Mouse (Mus musculus) neural tube, embryonic 10.5 days (tissue): ENCODE data around the gene Tuba8.

Experiments
- DNase-seq: peaks from one replicate; pipeline ENCODE4 v3.0.0-alpha.2; 2017; ENCODE audit warnings: low spot score; ENCODE audit errors: extremely low spot score

Gene Tuba8

GRCm38 (mm10) chr6:121210149-121210925 lies at the start of gene Tuba8:
TSS of gene Tuba8 (plus strand) at chr6:121210696.
- peak; percentile 62 for DNase-seq

GRCm38 (mm10) chr6:121162616-121163015 lies 47.9 kb upstream of the Tuba8 start:
- DNase-seq, result no peak

DNA sequence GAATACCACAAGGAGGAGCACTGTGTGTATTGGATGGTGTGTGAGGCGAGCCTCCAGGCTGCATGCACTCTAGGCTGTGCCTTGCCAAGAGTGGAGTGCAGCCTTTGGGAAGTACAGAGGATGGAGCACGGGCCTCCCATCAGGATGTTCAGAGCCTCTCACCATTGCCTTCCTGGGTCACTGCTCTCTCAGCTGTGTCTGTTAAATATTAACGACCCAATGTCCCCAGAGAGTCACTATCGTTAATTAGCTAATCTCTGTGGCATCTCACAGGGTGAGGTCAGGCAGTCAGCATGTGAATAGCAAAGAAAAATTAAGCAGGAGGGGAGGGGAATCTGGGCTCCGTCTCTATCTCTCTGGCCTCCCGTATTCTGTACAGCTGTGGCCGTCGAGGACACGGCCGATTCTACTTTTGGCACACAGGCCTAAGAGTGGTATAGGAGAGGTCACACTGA lies 44.4 kb upstream of the Tuba8 start:
- DNase-seq, result no peak

DNA sequence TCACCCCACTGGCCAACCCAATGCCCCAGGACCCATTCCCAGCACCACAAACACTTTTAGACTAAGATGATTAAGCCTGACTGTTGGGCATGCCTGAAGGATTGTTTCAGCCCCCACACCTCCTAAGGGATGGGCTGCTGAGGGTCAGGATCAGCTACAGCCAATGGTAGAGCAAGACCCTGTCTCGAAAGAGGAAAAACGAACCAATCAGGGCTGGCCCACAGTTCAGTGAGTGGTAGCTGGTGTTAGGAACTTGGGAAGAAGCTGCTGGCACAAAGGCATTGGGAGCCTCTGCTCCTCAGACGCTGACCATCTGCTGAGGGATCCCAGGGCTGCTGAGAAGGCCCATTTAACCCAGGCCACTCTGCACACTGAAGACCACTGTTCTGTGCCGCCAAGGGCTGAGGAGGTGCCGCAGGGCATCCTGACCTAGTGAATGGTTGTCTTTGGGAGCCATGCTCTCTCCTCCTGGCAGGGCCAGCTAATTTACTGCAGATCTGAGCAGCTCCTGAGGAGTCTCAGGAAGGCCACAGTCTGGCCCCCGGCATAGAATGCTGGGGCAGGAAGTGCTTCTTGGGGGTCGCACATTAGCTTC lies 43.0 kb upstream of the Tuba8 start:
- no peak for DNase-seq

DNA sequence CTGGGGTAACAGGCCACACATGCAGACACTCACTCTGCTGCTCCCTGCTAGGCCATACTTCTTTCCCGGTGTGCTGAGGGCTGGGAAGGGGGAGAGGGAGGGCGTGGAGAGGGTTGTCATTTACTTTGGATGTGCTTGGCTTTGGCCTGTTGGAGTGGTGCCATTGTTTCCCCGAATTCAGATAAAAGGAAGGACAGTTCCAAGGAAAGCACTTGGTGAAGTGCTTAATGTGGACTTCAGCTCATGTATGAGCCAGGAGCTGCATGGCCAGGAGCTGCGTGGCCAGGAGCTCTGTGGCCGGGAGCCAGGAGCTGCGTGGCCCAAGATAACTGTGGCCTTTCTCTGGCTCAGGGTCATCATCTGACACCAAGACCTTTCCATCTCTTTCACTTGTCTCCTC lies 39.4 kb upstream of the Tuba8 start:
- DNase-seq, result no peak

- DNase-seq, result no peak
Measured at GRCm38 (mm10) chr6:121173471-121173870, 37.0 kb upstream of the Tuba8 start.

- DNase-seq, result no peak
Measured at GRCm38 (mm10) chr6:121174761-121175160, 35.7 kb upstream of the Tuba8 start.

DNA sequence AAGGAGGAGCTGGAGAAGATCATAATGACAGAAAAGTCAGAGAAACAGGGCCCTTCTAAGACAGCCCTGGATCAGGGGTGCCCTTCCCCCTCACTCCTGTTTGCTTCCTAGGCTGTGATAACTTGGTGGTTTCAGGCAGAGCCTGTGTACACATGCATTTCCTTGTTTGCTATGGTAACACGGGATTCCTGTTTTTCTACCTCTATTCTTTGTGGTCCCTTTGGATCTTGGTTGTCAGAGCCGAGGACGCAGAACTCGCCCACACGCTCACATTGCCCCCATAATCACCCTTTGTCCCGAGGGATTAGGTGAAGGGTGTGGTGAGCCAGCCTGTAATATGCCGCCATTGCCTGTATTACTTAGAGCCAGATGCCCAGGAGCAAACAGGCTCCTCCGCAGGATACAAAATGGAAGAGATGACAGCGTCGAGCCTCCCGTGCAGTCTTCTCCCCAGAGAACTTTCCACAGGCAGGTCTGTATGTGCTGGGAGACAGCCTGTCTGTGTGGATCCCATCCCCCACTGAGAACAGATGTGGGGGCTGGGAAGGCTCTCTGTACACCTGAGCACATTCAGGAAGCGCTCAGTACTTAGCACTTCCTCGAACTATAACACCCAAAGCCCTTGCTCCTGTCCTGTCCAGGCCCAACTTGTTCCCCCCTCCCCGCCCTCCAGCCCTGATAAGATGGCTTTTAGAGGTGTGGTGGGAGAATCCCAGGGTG lies 34.3 kb upstream of the Tuba8 start:
- no peak for DNase-seq

GRCm38 (mm10) chr6:121176731-121177098 lies 33.8 kb upstream of the Tuba8 start:
- DNase-seq, result no peak

GRCm38 (mm10) chr6:121177118-121177708 lies 33.3 kb upstream of the Tuba8 start:
- DNase-seq, result no peak

DNA sequence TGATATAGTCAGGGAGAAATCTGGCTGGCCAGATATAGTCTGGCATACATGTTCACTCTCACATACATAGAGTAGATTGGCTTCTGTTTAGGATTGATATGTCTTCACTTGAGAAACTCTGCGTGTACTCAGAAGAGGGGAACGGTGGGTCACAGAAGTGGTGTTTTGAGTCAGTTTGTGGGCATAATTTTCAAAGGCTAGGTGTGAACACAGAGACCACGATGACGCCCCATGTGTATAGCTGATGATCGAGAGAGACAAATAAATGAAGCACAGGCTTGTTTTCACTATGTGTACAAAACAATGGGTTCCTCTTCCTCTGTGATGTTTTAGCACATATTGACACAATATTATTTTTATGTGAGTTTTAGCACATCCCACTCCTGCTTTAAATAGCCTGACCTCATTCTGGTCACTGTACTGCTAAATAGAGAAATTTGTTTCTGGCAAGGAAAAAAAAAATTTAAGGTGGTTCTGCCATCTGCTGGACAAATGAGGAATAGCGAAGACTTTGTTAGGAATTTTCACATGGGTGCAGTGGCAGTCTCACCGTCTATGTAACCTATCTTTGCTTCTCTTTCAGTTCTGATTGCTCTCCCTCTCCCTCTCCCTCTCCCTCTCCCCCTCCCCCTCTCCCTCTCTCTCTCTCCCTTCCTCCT lies 31.7 kb upstream of the Tuba8 start:
- DNase-seq, result peak; percentile 61

DNA sequence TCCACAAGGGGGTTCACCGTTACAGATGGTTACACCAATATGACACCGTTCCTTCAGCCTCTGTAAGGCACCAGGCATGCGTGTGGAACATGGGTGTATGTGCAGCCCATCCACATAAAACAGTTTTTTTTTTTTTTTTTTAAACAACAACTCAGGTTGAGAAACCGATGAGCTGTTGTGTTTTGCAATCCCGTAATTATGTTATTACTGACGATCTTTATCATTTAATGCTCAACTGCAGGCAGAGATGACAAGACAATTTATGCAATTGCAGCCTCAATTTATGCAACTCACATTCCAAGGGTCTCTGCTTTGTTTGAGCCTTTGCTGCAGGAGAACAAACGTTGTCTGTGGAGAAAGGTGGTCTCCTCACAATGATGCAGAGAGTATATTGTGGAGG lies 30.6 kb upstream of the Tuba8 start:
- DNase-seq, result no peak

DNA sequence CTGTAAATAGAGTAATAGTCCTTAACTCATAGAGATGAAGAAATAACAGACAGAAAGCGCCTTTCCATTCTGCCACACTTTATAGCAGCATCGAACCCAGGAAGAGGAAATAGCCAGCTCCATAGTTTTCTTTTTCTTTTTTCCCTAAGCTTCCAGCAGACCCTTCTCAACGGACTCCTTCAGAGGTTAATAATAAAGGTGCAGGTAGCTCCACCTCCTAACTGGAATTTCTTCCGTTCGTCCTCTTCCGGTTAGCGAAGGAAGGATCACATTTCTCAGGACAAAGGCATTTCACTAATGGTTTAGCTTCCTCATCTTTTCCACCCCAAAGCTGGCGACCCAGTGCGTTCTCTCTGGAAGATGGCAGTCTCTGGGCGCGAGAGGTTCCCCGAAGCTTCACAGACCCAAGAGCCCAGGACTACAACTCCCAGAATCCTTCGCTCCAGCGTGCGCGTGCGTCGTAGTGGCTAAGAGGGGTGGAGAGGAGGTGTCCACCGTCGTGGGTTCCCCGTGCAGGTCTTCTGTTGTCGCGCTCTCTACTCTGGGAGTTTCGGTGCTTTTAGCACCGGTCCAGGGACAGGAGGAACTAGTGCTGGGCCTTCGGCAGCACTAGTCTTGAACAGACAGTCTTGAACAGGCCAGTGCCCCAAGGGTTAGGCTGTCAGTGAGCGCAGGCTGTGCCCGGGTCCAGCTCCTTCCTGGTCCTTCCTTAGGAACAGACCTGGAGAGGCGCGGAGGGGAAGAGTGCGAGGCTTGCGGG lies 26.9 kb upstream of the Tuba8 start, which contains the start of gene Pex26:
TSS of gene Pex26 (plus strand) at position 254 of the 760 bp plus-strand sequence.
- peak; percentile 94 for DNase-seq

GRCm38 (mm10) chr6:121184198-121185140 lies 26.0 kb upstream of the Tuba8 start:
- peak; percentile 43 for DNase-seq

GRCm38 (mm10) chr6:121185232-121185631 lies 25.3 kb upstream of the Tuba8 start:
- DNase-seq, result no peak

DNA sequence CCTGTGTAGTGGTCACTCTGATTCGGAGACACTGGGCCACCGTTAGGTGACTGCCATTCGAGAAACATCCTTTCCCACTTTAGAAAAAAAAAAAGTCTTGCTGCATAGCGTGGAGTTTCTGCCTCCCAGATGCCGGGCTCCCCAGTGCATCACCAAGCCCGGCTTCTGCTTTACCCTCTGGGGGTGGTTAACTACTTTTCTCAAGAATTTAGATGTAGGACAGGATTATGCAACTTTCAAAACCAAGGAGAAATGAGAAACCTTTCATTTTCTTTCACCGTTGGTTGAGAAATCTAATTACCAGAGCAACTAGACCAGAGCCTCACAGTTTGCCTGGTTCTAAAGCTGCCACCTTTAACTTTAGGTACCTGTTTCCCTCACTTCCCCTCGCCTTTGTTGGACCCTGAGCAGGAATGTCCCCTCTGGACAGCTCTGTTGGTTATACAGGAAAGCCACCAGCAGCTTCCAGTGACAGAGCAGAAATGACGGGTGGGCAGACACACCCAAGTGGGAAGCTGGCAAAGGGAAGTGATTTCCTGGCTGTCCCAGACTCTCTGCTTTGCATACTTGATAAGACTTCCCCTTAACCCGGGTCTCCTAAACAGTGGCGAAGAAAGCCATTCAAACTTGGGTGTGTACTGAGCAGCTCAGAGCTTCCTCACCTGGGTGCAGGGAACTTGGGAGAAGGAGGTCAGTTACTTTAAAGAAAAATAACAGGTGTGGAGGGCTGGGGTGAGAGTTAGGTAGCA lies 19.1 kb upstream of the Tuba8 start:
- no peak for DNase-seq

DNA sequence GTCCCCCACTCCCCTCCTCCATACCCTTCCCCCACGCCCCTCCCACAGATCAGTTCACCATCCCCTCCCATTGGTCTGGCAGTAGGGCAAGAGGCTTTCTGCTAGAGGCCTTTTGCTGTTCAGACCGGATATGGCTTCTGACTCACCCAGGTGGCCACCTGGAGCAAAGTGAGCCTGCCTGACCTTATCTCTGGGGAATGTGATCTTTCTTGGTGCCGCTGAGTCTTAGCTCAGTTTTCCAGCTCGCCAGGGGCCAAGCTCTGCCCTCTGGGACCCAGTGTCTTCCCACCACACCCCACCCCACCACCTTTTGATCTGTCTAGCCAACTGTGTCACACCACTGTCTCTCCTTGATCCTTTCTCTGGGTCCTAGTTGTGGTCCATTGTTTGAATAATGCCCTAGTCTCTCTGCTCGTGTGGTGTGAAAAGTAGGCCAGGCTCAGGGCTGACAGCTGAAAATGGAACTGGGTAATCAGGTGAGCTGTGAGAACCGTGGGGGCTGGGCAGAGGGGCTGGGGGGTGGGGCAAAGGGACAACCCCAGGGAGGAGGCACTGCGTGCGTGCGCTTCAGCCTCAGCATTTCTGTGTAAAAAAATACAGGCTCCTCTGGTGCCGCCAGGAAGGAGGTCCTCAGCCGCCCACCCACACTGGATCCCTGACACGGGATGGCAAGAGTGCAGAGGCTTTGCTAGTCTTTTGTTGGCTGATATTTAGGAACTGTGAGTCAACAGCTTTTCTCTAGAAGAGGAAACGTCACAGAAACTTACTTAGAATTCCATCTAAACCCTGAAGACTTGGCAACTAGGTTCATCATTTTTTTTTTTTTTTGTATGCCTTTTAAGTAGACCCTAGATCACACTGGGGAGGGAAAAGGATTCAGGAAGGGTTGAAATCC lies 16.2 kb upstream of the Tuba8 start:
- DNase-seq, result no peak
